Mouse (Mus musculus): ENCODE measurements around the gene Zeb2.

DNA sequence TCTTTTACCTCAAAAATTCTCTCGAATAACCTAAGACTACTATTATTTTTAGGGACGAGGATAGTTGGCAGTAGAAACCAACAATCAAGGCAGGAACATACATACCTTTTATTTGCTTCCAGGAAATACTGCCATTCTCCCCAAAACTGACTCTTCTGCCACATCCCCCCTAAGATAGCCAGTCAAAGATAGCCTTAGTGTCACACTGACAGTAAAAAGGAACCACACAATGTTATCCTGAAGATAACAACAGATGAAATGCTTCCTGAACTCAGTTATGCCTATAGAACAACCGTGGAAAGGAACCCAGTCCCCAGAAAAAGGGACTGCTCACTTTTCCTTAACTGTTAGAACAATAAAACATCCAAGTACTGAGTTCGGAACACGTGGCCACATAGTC, 39.8 kb downstream of the Zeb2 start:
- TF ChIP-seq GATA1 (IDR thresholded peaks at IDR 0.05; ENCODE audit: borderline replicate concordance, low read length): no peak
- no peak for TF ChIP-seq FLI1 (IDR thresholded peaks at IDR 0.05; ENCODE audit: low read length)
